Mouse (Mus musculus) thymus, postnatal 4 days (tissue): ENCODE data around the gene Man2c1.

Experiments
- DNase-seq: peaks from one replicate; pipeline ENCODE4 v3.0.0; 2021

Gene Man2c1

GRCm38 (mm10) chr9:57158013-57158470, 27.6 kb downstream of the Man2c1 start, which contains the start of gene Commd4:
TSS of gene Commd4 (minus strand) at chr9:57158331.
- DNase-seq, result peak; percentile 84

GRCm38 (mm10) chr9:57158506-57158905, 28.0 kb downstream of the Man2c1 start:
- DNase-seq, result peak; percentile 13

- DNase-seq, result peak; percentile 7
Observed at GRCm38 (mm10) chr9:57162496-57162895, 32.0 kb downstream of the Man2c1 start.

- DNase-seq, result no peak
Observed at GRCm38 (mm10) chr9:57163137-57163536, 32.6 kb downstream of the Man2c1 start.

GRCm38 (mm10) chr9:57166173-57166572, 35.7 kb downstream of the Man2c1 start:
- DNase-seq, result no peak

GRCm38 (mm10) chr9:57168411-57168810, 37.9 kb downstream of the Man2c1 start:
- DNase-seq, result no peak
